Mouse (Mus musculus): ENCODE measurements around the gene Ggct.

Ggct gene

DNA sequence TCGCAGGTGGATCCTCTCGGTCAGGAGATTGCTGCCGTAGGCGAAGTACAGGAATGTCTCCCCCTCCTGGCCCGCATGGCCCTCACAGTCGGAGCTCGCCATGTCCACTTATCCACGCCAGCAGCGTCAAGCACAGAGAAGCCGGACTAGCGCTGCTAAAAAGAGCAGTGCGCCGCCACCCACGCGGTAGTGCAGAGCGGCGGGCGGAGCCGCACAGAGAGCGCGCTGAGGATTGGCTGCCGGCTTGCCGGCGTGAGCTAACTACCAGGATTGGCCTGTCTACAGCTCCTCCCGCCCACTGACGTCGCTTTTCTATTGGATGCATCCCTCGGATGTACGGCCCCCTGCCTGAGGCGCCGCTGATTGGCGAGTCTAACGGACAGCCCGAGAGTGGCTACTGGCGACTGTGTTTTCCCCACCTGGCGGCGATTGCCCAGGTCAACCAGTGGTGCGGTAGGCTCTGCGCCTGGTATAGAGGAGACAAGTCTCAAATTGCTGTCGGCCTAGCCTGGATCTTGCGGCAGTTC is at the start of gene Ggct:
Gene Ggct, minus strand, starts transcription at position 217 of the 527 bp plus-strand sequence.
- peak; percentile 96 to 98 for DNase-seq

DNA sequence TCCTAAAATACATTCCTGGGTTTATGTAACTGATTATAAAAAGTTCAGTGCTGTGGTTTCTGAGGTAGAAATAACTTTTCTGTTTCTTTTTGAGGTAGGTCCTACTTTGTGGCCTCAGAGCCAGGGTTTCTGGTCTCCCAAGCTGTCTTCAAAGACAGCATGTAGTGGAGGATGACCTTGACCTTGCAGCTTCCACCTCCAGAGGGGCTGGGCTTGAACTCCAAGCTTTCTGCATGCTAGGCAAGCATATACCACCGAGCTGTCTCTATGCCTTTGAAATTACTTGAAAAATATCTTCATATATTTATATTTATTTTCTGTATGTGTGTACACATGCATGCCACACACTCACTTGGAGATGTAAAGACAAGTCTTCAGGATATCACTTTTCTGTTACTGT is 47.3 kb upstream of the Ggct start:
- no peak for DNase-seq

DNA sequence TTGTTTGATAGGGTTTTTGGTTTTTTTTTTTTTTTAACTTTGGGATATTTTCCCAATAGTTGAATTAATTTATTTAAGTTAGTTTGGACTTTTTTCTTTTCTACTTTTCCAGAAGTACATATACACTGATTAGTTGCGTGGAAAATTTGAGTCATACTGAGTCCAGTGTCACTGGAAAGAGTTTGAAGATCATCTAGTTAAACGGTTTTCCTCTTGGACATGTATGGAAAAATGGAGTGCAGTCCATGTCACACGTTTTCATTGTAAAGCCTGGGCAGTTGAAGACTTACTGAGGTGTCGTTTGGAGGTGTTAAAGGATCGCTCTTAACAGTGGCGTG is 46.7 kb upstream of the Ggct start:
- DNase-seq, result no peak

GRCm38 (mm10) chr6:55038671-55039445 is 46.1 kb upstream of the Ggct start:
- DNase-seq, result peak; percentile 46 to 57

GRCm38 (mm10) chr6:55037799-55038670 is 45.3 kb upstream of the Ggct start, which contains the start of gene Gars:
Gene Gars (plus strand): TSS chr6:55038007.
- DNase-seq, result peak; percentile 88 to 93

DNA sequence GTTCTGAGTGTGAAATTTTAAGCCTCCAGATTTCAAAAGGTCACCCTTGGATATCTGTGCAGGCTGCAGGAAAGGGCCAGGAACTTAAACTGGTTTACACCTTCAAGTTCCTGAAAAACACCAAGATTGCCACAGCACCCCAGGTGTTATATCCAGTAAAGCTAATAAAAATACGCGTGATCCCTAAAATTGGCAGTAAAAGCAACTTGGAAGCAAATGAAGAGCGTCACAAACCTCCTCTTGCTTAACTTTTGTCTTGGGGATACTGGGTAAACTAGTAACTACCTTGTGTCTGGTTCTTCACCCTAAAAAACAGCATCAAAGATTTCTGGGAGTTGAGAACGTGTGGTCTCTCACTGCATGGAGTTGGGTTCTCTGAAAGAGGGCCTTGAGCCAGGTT is 44.0 kb upstream of the Ggct start:
- no peak for DNase-seq

- DNase-seq, result peak; percentile 19 to 29
Observed at GRCm38 (mm10) chr6:55027642-55028041, 34.9 kb upstream of the Ggct start.

- DNase-seq, result no peak
Observed at GRCm38 (mm10) chr6:55021806-55022205, 29.1 kb upstream of the Ggct start.

DNA sequence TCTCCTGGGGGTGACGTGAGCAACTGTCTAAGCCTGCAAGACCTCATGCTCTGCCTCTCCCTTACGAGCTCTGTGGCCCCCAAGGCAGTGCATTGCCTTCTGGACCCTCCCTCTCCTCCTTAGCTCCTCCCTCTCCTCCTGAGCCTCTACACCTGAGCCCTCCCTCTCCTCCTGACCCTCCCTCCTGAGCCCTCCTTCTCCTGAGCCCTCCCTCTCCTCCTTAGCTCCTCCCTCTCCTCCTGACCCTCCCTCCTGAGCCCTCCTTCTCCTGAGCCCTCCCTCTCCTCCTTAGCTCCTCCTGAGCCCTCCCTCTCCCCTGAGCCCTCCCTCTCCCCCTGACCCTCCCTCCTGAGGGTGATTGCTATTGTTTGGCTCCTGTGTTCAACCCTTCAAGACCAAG is 25.7 kb upstream of the Ggct start:
- DNase-seq, result no peak

DNA sequence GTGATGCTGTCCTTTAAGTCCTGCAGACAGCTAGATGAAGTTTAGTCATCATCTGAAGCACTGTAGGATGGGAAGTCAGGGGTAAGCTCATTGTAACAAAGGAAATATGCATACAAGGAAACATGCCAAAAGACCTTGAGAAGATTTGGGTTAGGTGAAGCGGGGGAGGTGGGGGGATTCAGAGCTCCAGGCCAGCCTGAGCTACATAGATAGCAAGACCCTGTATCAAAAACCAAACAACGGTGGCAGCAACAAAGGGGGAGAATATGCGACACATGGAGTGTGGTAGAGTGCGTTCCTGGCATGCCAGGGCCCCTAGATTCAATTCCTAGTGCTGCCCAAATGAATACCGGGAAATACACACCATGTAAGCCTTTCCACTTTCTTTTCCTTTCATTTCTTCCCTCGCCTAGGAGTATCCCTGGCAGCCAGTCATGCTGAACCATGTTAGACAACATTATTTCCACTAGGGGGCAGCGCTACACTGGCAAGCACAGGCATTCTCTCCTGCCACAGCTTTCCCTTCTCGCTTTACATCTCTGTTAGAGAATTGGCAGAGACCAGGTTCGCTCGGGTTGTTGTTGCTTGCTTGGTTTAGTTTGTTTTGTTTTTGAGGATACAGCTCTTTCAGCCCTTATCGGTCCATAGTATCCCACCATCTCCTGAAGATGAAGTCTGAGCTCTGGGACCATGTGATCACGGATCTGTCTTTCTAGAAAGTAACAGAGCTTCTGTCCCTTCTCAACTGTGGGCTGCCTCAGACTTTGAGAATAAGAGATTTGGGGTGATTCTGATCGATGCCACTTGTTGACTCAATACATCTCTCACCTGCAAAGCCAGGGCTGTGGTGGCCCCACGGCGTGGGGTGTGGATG is 24.2 kb upstream of the Ggct start:
- peak; percentile 82 to 89 for DNase-seq

- DNase-seq, result peak; percentile 47
Observed at GRCm38 (mm10) chr6:55016236-55016635, 23.5 kb upstream of the Ggct start.

GRCm38 (mm10) chr6:55014184-55014583 is 21.4 kb upstream of the Ggct start:
- DNase-seq, result no peak

DNA sequence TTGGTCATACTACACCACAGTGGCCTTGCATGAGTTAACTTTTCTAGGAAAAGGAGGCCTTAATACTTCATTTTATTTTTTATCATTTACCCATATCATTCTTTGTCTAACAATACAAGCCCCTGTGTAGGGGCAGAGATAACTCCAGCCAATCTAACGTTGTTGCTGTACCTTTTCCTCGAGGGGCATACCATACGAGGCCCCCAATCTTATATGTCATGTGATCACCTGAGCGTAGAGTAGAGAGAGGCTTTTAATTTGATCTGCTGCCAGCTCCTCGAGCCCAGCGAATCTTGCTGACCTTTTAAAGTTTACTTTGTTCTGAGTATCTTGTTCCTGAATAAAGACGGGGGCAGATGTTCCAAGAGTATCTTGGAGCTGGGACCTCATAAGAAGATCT is 19.8 kb upstream of the Ggct start:
- no peak for DNase-seq

GRCm38 (mm10) chr6:55010330-55011091 is 17.8 kb upstream of the Ggct start:
- no peak for DNase-seq

- peak; percentile 13 to 14 for DNase-seq
Observed at GRCm38 (mm10) chr6:55009391-55010230, 16.9 kb upstream of the Ggct start.

DNA sequence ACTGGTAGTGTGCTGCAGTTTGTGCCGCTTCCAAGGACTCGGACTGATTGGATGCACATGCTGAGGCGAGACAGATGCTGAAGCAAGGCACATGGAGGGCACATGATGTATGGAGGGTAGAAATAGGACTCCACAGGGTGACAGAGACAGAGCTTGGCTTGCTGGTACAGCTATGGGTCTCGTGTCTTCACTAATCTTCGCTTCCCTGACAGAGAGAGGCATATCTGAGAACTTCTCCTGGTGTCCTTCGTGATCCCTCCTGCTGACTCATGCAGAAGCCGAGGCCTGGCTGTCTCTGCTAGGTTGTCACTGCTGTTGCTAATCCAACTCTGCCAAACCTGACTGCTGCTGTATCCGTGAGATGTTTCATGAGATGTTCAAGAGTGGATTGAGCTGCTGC is 15.7 kb upstream of the Ggct start:
- DNase-seq, result no peak

GRCm38 (mm10) chr6:55003559-55003958 is 10.8 kb upstream of the Ggct start:
- DNase-seq, result no peak

GRCm38 (mm10) chr6:55002438-55002837 is 9.7 kb upstream of the Ggct start:
- no peak for DNase-seq

DNA sequence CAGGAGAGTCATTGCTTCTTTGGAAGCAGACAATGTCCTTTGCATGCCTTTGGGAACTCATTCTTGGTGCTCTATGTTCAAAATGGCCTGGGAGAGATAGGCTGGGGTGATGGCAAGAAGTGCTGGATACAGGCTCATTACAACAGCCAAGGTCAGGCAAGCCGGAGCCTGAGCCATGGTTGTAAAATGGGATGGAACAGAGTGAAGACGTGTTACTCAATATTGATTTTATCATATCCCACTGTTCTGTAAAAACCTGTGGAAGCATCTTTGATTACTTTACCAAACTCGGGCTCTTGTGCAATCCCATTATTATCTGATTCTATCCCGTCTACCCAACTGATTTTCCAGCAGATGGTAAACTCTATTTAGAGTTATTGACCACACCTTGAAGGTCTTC is 8.6 kb upstream of the Ggct start:
- DNase-seq, result no peak

DNA sequence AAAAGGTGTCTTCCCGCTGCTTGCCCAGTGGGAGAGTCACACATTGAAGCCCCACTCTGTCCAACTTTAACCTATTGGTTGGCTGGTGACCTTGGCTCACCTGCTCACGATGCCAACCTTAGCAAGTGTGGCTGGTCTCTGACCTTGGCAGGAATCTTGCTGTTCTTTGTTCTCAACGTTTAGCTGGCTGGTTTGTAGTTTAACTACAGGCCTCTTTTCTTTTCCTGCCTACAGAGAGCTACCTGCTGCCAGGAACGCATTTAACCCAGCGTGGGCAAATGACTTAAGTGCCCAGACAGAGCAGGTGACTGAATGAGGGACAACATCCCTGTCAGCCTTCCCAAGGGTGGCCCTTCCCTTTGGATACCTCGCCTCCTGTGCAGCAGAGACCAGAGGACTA is 5.0 kb upstream of the Ggct start:
- no peak for DNase-seq

GRCm38 (mm10) chr6:54996361-54996760 is 3.6 kb upstream of the Ggct start:
- DNase-seq, result no peak

All from cerebellum, postnatal 10 days (tissue).